Mouse (Mus musculus): ENCODE measurements around the gene Atp2b4. TPM values are rescaled to one million over a fixed set of nuclear protein-coding genes. Genes with fewer than 3 reads are reported as not detected.
"Not testable (repeated sequence)": the region's sequence is repeated elsewhere in the genome, so short reads cannot be mapped to it uniquely, and the experiment has no call there.

The Atp2b4 gene
- total RNA-seq, 4 experiments from 2014 or later = 32.1 to 71.7 (median 45.6) TPM

- DNase-seq = peak; percentile 70
Measured at GRCm38 (mm10) chr1:133744609-133745008, 56.2 kb downstream of the Atp2b4 start.

- DNase-seq = no peak
Measured at GRCm38 (mm10) chr1:133742517-133742916, 58.3 kb downstream of the Atp2b4 start.

GRCm38 (mm10) chr1:133741881-133742434 is 58.9 kb downstream of the Atp2b4 start:
- peak; percentile 17 for DNase-seq

- DNase-seq = no peak
Measured at GRCm38 (mm10) chr1:133741171-133741570, 59.7 kb downstream of the Atp2b4 start.

GRCm38 (mm10) chr1:133736664-133737063 is 64.2 kb downstream of the Atp2b4 start:
- DNase-seq = no peak

- peak; percentile 30 for DNase-seq
Measured at GRCm38 (mm10) chr1:133735995-133736652, 64.7 kb downstream of the Atp2b4 start.

- DNase-seq = no peak
Measured at GRCm38 (mm10) chr1:133732814-133733213, 68.0 kb downstream of the Atp2b4 start.

- DNase-seq = no peak
Measured at GRCm38 (mm10) chr1:133728339-133728738, 72.5 kb downstream of the Atp2b4 start.

GRCm38 (mm10) chr1:133720342-133720741 is 80.5 kb downstream of the Atp2b4 start:
- no peak for DNase-seq

GRCm38 (mm10) chr1:133718786-133719185 is 82.1 kb downstream of the Atp2b4 start:
- DNase-seq = no peak

GRCm38 (mm10) chr1:133718296-133718695 is 82.5 kb downstream of the Atp2b4 start:
- DNase-seq = no peak

- no peak for DNase-seq
Measured at GRCm38 (mm10) chr1:133716464-133716863, 84.4 kb downstream of the Atp2b4 start.

GRCm38 (mm10) chr1:133715191-133715590 is 85.7 kb downstream of the Atp2b4 start:
- DNase-seq = no peak

GRCm38 (mm10) chr1:133713009-133713370 is 87.9 kb downstream of the Atp2b4 start:
- no peak for DNase-seq

- no peak for DNase-seq
Measured at GRCm38 (mm10) chr1:133712288-133713008, 88.4 kb downstream of the Atp2b4 start.

- no peak for DNase-seq
Measured at GRCm38 (mm10) chr1:133711376-133711775, 89.5 kb downstream of the Atp2b4 start.

- DNase-seq = no peak
Measured at GRCm38 (mm10) chr1:133710895-133711294, 89.9 kb downstream of the Atp2b4 start.

GRCm38 (mm10) chr1:133709292-133709691 is 91.5 kb downstream of the Atp2b4 start:
- DNase-seq = no peak

GRCm38 (mm10) chr1:133701824-133702223 is 99.0 kb downstream of the Atp2b4 start:
- not testable (repeated sequence) for DNase-seq

GRCm38 (mm10) chr1:133697935-133698620 is 102.8 kb downstream of the Atp2b4 start:
- DNase-seq = no peak

GRCm38 (mm10) chr1:133695901-133696300 is 104.9 kb downstream of the Atp2b4 start:
- DNase-seq = no peak

- DNase-seq = no peak
Measured at GRCm38 (mm10) chr1:133694876-133695275, 106.0 kb downstream of the Atp2b4 start.

GRCm38 (mm10) chr1:133694301-133694700 is 106.5 kb downstream of the Atp2b4 start:
- no peak for DNase-seq
